Mouse (Mus musculus): Measurements from ENCODE around the gene Evi5l. TPM values are rescaled to one million over a fixed set of nuclear protein-coding genes. Genes with fewer than 3 reads are reported as not detected.

The Evi5l gene
- polyA plus RNA-seq (2012; rRNA removed) = 3.9 and 5.2 TPM in 2 replicates

DNA sequence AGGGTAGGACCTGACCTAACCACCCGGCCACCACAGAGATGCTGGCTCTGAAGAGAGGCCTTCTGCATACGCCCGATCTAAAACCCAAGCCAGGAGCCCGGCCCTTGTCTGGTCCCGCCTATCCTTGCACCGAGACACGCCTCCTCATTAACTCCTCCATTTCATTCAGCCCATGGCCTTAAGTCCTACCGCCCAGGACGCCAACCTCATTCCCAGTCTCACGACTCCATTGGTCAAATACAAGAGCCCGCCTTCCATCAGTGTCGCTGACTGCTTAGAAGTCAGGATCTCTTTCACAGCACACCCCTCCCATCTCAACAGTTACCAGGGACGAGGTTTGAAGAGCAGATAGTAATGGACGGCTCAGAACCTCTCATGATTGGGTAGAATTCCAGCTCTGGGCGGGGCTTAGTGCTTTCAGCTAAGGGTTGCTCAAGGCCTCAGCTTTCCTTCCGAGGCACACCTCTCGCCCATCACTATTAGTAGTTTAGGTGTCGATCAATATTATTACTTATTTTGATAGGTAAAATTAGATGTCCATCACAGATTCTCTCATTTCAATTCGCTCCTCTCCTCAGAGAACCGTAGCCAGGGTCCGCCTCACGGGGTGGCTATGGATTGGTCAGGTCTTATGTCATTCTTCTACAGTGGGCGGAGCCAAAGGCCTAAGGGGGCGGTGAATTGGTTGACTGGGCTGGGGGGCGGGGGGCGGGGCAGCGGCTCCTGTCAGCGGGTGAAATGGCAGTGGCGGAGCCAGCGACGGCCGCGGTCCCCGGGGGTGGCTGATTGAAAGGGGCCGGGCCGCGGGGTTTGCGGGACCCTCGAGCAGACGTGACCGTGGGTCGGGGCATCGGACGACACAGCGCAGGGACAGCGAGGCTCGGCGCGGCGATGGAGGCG is at the start of gene Evi5l:
Gene Evi5l, plus strand, starts transcription at position 716 of the 900 bp plus-strand sequence.
- Histone ChIP-seq H3K27me3 (ENCODE audit: control insufficient read depth, insufficient read depth, low read length) (0 out of 2 replicates have a peak, but pooled peaks cover 5% of the 10 kb centered on the region), H3K27ac (ENCODE audit: insufficient read depth, low read depth, low read length) (no peak within 1 kb of the TSS), H3K4me1 (ENCODE audit: control insufficient read depth, insufficient read depth, insufficient read length, low read length) (no peaks in the 10 kb centered on the region), H3K36me3 (ENCODE audit: control insufficient read depth, insufficient read depth, low read length) (no peaks in the 10 kb centered on the region), H3K4me3 (ENCODE audit: low read depth, low read length) (peak within 1 kb of the TSS; percentile 84)
- WGBS = under 1% methylated on average over 50 of the region's 51 CpGs
- TF ChIP-seq POLR2A (IDR thresholded peaks at IDR 0.05; ENCODE audit: low read depth, low read length) (no peak), CTCF (IDR thresholded peaks at IDR 0.05; ENCODE audit: extremely low read depth, insufficient read length, insufficient replicate concordance, low read depth, low read length) (no peak)

DNA sequence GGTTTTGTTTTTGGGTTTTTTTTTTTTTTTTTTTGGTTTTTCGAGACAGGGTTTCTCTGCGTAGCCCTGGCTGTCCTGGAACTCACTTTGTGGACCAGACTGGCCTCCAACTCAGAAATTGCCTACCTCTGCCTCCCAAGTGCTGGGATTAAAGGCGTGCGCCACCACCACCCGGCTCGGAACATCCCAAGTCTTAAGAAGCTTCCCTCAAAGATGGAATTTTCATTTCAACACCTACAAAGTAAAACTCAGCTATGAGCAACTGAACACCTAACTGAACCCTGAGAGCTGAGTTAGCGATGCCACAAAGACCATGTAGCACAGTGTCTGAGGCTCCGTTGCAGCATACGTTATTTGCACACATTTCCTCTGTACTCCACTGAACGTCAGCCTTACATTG is 32.6 kb upstream of the Evi5l start, which contains the start of gene Cd209g:
Gene Cd209g, plus strand, starts transcription at position 301 of the 400 bp plus-strand sequence.
- TF ChIP-seq POLR2A (IDR thresholded peaks at IDR 0.05; ENCODE audit: low read depth, low read length) (no peak), CTCF (IDR thresholded peaks at IDR 0.05; ENCODE audit: extremely low read depth, insufficient read length, insufficient replicate concordance, low read depth, low read length) (no peak)
- 90% methylated on average over 10 of the region's 10 CpGs for WGBS
- Histone ChIP-seq H3K27me3 (ENCODE audit: control insufficient read depth, insufficient read depth, low read length) (no peaks in the 10 kb centered on the region), H3K27ac (ENCODE audit: insufficient read depth, low read depth, low read length) (no peak within 1 kb of the TSS), H3K36me3 (ENCODE audit: control insufficient read depth, insufficient read depth, low read length) (no peaks in the 10 kb centered on the region), H3K4me1 (ENCODE audit: control insufficient read depth, insufficient read depth, insufficient read length, low read length) (no peaks in the 10 kb centered on the region), H3K4me3 (ENCODE audit: low read depth, low read length) (no peak within 1 kb of the TSS)

DNA sequence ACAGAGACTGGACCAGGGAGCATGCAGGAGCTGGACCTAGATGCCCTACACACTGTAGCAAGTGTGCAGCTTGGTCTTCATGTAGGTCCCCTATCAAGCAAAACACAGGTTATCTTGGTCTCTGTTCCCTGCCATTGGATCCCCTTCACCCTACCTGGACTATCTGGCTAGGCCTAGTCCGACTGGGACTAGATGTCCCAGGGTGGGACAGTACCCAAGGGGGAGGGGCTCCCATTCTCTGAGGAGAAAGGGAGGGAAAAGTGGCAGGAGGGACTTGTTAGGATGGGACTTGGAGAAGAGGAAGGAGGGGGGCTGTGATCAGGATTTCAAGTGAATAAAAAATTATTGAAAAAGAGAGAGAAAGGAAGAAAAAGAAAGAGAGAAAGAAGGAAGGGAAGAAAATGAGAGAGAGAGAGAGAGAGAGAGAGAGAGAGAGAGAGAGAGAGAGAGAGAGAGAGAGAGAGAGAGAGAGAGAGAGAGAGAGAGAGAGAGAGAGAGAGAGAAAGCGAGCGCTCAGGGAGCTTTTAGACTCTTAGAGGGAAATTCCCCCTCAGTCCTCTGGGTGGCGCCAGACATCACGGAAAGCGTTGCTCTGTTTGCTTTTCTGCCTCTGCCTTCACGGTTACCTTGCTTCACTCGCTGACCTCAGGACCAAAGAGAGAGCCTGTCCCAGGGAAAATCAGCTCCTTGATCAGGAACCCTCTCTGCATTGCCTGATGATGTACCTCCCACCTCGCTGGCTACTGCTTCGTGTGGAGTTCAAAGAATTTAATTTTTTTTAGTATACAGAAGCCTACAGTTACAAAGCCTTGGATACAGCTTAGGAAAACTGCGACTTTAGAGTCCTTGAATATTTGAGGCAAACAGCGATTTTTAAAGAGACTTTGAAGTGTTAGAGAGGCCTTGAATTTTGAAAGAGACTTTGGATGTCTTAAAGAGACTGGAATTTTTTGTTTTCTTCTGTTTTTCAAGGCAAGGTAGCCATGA is 26.4 kb upstream of the Evi5l start:
- Histone ChIP-seq H3K27me3 (ENCODE audit: control insufficient read depth, insufficient read depth, low read length) (peaks cover 5% of the 10 kb centered on the region), H3K27ac (ENCODE audit: insufficient read depth, low read depth, low read length) (no peak overlapping the region), H3K4me3 (ENCODE audit: low read depth, low read length) (no peak overlapping the region), H3K36me3 (ENCODE audit: control insufficient read depth, insufficient read depth, low read length) (no peaks in the 10 kb centered on the region), H3K4me1 (ENCODE audit: control insufficient read depth, insufficient read depth, insufficient read length, low read length) (no peaks in the 10 kb centered on the region)
- peak; percentile 85 for TF ChIP-seq CTCF (IDR thresholded peaks at IDR 0.05; ENCODE audit: extremely low read depth, insufficient read length, insufficient replicate concordance, low read depth, low read length)
- TF ChIP-seq POLR2A (IDR thresholded peaks at IDR 0.05; ENCODE audit: low read depth, low read length) = no peak
- 11% methylated on average over 12 of the region's 12 CpGs for WGBS

DNA sequence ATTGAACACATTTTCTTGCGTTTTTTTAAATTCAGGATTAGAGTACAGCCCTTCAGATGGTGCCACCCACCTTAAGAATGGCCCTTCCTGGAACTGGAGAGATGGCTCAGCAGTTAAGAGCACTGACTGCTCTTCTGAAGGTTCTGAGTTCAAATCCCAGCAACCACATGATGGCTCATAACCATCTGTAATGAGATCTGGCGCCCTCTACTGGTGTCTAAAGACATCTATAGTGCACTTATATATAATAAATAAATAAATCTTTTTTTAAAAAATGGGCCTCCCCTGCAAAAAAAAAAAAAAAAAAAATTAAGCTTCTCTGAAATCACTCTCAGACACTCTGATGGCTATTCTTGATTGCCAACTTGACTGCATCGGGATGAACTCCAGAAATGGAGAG is 24.6 kb upstream of the Evi5l start:
- Histone ChIP-seq H3K27ac (ENCODE audit: insufficient read depth, low read depth, low read length) (no peak overlapping the region), H3K4me3 (ENCODE audit: low read depth, low read length) (no peak overlapping the region), H3K36me3 (ENCODE audit: control insufficient read depth, insufficient read depth, low read length) (no peaks in the 10 kb centered on the region), H3K4me1 (ENCODE audit: control insufficient read depth, insufficient read depth, insufficient read length, low read length) (no peaks in the 10 kb centered on the region), H3K27me3 (ENCODE audit: control insufficient read depth, insufficient read depth, low read length) (peaks cover 5% of the 10 kb centered on the region)
- 57% methylated on average over 3 of the region's 3 CpGs for WGBS
- no peak for TF ChIP-seq CTCF (IDR thresholded peaks at IDR 0.05; ENCODE audit: extremely low read depth, insufficient read length, insufficient replicate concordance, low read depth, low read length)
- no peak for TF ChIP-seq POLR2A (IDR thresholded peaks at IDR 0.05; ENCODE audit: low read depth, low read length)

DNA sequence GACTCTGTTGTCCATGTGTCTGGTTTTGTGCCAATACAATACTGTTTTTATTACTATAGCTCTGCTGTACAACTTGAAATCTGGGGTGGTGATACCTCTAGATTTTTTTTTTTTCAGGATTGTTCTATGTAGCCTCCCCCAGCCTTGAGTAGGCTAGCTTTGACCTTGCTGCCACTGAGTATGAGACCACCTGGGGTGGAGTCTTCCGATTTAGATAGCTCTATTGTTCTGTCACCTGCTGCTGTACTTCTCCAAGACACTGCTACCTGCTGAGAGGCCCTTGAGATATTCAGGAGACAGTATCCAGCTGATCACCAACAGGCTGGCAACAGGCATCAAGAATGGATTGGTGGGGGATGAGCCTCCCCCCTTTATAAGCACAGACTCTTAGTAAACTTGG is 19.1 kb upstream of the Evi5l start:
- Histone ChIP-seq H3K4me1 (ENCODE audit: control insufficient read depth, insufficient read depth, insufficient read length, low read length) (no peaks in the 10 kb centered on the region), H3K4me3 (ENCODE audit: low read depth, low read length) (no peak overlapping the region), H3K27ac (ENCODE audit: insufficient read depth, low read depth, low read length) (no peak overlapping the region), H3K36me3 (ENCODE audit: control insufficient read depth, insufficient read depth, low read length) (no peaks in the 10 kb centered on the region), H3K27me3 (ENCODE audit: control insufficient read depth, insufficient read depth, low read length) (peaks cover 16% of the 10 kb centered on the region; the same call in 1 of the 2 replicates)
- 56% methylated on average over 1 of the region's 1 CpGs for WGBS
- TF ChIP-seq CTCF (IDR thresholded peaks at IDR 0.05; ENCODE audit: extremely low read depth, insufficient read length, insufficient replicate concordance, low read depth, low read length) (no peak), POLR2A (IDR thresholded peaks at IDR 0.05; ENCODE audit: low read depth, low read length) (no peak)

DNA sequence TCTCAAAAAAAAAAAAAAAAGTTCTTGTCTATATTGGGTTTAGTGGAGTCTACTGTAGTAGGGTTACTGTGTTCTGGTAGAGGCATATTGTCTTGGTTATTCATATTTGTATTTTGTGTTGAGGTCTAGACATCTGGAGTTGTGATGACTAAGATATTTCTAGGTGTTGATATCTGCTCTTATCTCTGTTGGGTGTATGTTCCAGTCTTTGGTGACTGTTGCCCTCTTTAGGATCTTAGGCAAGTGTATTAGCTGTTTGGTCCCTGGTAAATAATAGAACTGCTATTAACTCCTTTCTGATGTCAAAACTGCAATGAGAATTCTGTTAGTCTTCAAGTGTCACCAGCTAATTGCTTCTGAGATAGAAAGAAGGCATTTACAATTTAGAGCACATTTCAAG is 11.5 kb upstream of the Evi5l start:
- no peak overlapping the region for H3K27ac ChIP-seq (ENCODE audit: insufficient read depth, low read depth, low read length)
- TF ChIP-seq POLR2A (IDR thresholded peaks at IDR 0.05; ENCODE audit: low read depth, low read length) (no peak), CTCF (IDR thresholded peaks at IDR 0.05; ENCODE audit: extremely low read depth, insufficient read length, insufficient replicate concordance, low read depth, low read length) (no peak)
- H3K27me3 ChIP-seq (ENCODE audit: control insufficient read depth, insufficient read depth, low read length) = peaks cover 15% of the 10 kb centered on the region
- no peaks in the 10 kb centered on the region for H3K36me3 ChIP-seq (ENCODE audit: control insufficient read depth, insufficient read depth, low read length)
- no peak overlapping the region for H3K4me3 ChIP-seq (ENCODE audit: low read depth, low read length)
- no peaks in the 10 kb centered on the region for H3K4me1 ChIP-seq (ENCODE audit: control insufficient read depth, insufficient read depth, insufficient read length, low read length)

All from small intestine, adult 2 months (tissue).